Mouse (Mus musculus) testis, adult 2 months (tissue): ENCODE data around the gene Per2. TPM values are rescaled to one million over a fixed set of nuclear protein-coding genes. Genes with fewer than 3 reads are reported as not detected.

Experiments
- H3K27ac ChIP-seq: fragments of 200-500 bp; 2 replicates; pipeline ENCODE4 v1.5.1; 2012; ENCODE audit warnings: low read depth, low read length; ENCODE audit not compliant: control insufficient read depth, insufficient read depth
- H3K27me3 ChIP-seq: fragments of 200-500 bp; 2 replicates; pipeline ENCODE4 v1.6.1; 2012; ENCODE audit warnings: mild to moderate bottlenecking, low read length, moderate library complexity; ENCODE audit not compliant: control insufficient read depth, insufficient read depth
- H3K36me3 ChIP-seq: fragments of 200-500 bp; 2 replicates; pipeline ENCODE4 v1.6.1; 2012; ENCODE audit warnings: mild to moderate bottlenecking, low read length; ENCODE audit not compliant: control insufficient read depth, insufficient read depth
- H3K4me1 ChIP-seq: fragments of 200-500 bp; 2 replicates; pipeline ENCODE4 v1.6.1; 2012; ENCODE audit warnings: low read length; ENCODE audit not compliant: control insufficient read depth, insufficient read depth
- H3K4me3 ChIP-seq: fragments of 200-500 bp; 2 replicates; pipeline ENCODE4 v1.5.1; 2012; ENCODE audit warnings: low read depth, mild to moderate bottlenecking, low read length, moderate library complexity, mixed read lengths; ENCODE audit not compliant: control insufficient read depth
- CTCF ChIP-seq: fragments of 200-500 bp; IDR thresholded peaks from 2 replicates; pipeline ENCODE4 v1.5.1; 2012; ENCODE audit warnings: low read depth, mild to moderate bottlenecking, inconsistent platforms, low read length, moderate library complexity; ENCODE audit not compliant: control insufficient read depth, insufficient read depth, insufficient replicate concordance
- POLR2A ChIP-seq: fragments of 200-500 bp; IDR thresholded peaks from 2 replicates; pipeline ENCODE4 v1.6.1; 2012; ENCODE audit warnings: low read depth, mild to moderate bottlenecking, inconsistent platforms, low read length, moderate library complexity; ENCODE audit not compliant: control insufficient read depth
- polyA plus RNA-seq: library from polyadenylated mRNA; depleted of rRNA; stranded (reverse); fragments of >200 nt; gene quantifications from 2 replicates; pipeline ENCODE4 v1.2.3, GENCODE M21; 2012

The Per2 gene
- polyA plus RNA-seq, 1 experiment, result 3.4 TPM

DNA sequence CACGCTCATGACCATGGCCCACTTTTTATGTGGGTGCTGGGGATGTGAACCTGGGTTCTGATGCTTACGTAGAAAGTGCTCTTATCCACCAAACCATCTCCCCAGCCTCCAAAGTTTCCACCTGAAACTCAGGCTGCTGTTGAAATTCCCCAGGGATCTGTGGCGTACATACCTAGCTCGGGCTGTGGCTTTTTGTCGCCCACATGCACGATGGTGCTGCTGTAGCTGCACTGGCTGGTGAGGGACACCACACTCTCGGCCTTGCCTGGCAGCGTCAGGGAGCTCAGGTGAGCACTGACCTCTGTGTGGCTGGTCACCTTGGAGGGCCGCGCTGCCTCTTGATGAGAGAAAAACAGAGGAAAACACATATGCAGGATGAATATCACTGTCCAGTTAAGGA lies 29.9 kb downstream of the Per2 start:
- H3K27me3 ChIP-seq, result no peaks in the 10 kb centered on the region
- H3K36me3 ChIP-seq, result no peaks in the 10 kb centered on the region; the same call in 1 of the 2 replicates
- TF ChIP-seq CTCF (no peak), POLR2A (no peak)
- no peak overlapping the region for H3K27ac ChIP-seq
- H3K4me1 ChIP-seq, result no peaks in the 10 kb centered on the region
- H3K4me3 ChIP-seq, result no peak overlapping the region

DNA sequence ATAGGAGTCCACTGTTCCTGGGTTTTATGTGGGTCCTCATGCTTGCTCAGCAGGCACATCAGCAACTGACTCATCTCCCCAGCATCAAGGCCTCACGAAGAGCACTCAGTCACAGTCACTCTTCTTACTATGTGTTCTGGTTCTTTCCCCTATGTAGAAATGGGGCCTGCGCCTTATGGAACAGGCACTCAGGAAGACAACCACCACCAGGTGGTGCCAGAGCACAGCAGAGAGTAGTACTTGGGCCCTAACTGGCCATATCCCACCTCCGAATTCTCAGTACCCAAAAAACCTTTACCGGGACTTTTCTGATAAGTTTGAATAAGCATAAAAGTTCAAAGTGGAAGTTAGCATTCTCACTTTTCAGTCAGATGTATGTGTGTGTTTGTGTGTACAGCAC lies 30.5 kb downstream of the Per2 start:
- no peaks in the 10 kb centered on the region for H3K27me3 ChIP-seq
- no peaks in the 10 kb centered on the region; the same call in 1 of the 2 replicates for H3K36me3 ChIP-seq
- peak; percentile 59; the same call in 1 of the 2 replicates for TF ChIP-seq CTCF
- TF ChIP-seq POLR2A, result no peak
- no peak overlapping the region for H3K27ac ChIP-seq
- H3K4me3 ChIP-seq, result no peak overlapping the region
- no peaks in the 10 kb centered on the region for H3K4me1 ChIP-seq

DNA sequence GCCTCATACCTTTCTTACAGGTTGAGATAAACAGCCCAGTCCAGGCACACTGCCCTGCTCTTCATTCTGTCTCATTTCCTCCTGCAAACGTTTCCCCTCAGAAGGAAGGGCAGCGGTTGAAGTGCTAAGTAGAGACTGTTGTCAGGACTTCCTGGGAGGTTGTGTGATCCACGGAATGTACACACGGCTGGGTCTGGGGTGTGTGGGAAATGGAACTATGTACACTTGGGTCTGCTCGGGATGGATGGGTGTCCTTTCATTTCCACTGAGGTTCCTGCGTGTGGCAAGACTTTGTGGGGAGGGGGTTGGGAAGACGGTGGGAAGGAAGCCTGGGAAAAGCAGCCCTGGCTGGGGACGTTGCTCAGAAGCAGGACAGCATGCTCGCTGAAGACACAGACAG lies 32.7 kb downstream of the Per2 start:
- no peak for TF ChIP-seq POLR2A
- TF ChIP-seq CTCF, result no peak
- no peaks in the 10 kb centered on the region; the same call in 1 of the 2 replicates for H3K36me3 ChIP-seq
- no peaks in the 10 kb centered on the region for H3K4me1 ChIP-seq
- H3K27me3 ChIP-seq, result no peaks in the 10 kb centered on the region
- H3K27ac ChIP-seq, result no peak overlapping the region
- no peak overlapping the region for H3K4me3 ChIP-seq

DNA sequence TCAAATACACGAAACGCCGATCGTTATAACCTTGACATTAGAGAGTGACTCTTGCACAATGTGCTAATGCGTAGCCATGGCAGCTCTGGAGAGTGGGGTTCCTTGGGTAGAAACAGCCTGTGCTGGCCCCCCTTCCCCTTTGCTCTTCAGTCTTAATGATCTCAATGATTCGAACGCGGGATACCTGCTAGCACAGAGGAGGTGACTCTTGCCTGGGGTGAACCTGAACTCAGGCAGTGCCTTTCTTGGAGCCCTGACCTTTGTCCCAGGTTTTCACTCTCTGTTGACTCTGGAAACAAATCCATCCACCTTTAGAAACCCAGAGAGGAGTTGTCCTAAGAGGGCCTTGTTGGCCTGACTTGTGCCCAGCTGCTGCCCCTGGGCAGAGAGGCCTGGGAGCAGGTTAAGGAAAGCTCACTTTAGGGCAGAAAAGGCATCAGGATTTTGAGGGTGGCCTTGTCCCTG lies 38.5 kb downstream of the Per2 start:
- Histone ChIP-seq H3K27ac (no peak overlapping the region), H3K36me3 (no peaks in the 10 kb centered on the region; the same call in 1 of the 2 replicates), H3K4me3 (no peak overlapping the region), H3K4me1 (no peaks in the 10 kb centered on the region), H3K27me3 (no peaks in the 10 kb centered on the region)
- TF ChIP-seq CTCF (no peak), POLR2A (no peak)

DNA sequence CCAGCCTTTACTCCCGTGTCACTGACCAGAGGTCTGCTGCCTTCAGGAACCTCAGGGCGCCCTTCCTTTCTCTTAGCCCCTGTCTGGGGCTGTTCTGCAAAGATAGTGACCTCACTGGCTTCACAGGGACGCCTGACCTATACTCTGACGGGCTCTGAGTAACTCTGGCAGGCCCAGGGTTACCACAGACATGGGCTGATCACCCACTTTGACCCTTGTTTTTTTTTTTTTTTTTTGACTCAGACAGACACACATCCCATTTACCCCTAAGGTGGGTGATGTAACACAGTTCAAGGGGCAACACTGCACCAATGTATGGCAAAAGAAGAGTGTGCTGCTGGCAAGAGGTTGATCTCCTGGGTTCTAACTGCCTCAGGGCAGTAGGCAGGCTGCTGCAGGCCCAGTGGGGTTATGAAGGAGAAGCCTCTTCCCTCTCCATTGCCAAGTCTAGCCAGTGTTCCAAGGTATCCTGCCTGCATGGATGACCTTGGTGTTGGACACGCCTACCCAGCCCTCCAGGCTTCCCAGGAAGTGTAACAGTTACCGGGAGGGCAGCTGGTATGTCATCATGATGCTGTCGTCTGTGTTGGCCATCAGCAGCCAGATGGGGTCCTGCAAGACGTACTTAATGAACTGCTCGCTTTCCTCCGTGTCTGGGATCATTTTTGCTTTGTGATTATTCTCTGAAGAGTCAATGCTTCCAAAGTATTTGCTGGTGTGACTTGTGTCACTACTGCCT lies 39.1 kb downstream of the Per2 start:
- Histone ChIP-seq H3K4me1 (no peaks in the 10 kb centered on the region), H3K4me3 (no peak overlapping the region)

DNA sequence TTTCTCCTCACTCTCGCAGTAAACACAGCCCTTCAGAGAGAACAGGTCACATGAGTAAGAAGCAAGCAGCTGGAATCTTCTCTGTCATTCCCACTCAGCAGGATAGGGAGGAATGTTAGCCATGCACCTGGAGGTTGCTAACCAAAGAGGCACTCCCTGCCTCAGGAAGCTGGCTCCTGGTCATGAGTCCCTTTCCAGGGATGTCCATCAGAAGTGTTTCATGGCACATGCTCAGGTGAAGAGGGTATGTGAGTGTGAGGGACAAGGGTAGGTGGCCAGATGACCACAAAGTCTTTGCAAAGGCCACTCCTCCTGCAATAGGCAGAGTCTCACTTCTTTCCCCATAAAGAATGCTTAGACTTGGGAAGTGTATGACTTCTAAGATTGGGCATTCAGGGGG lies 41.1 kb downstream of the Per2 start:
- H3K4me3 ChIP-seq, result no peak overlapping the region
- H3K27ac ChIP-seq, result no peak overlapping the region
- TF ChIP-seq POLR2A, result no peak
- TF ChIP-seq CTCF, result no peak
- no peaks in the 10 kb centered on the region for H3K27me3 ChIP-seq
- peaks cover 13% of the 10 kb centered on the region for H3K4me1 ChIP-seq
- no peaks in the 10 kb centered on the region; the same call in 1 of the 2 replicates for H3K36me3 ChIP-seq

More for the DNA sequence above, 39.1 kb downstream of the Per2 start:
- no peaks in the 10 kb centered on the region; the same call in 1 of the 2 replicates for H3K36me3 ChIP-seq
- H3K27me3 ChIP-seq, result no peaks in the 10 kb centered on the region
- H3K27ac ChIP-seq, result no peak overlapping the region
- TF ChIP-seq CTCF, result no peak
- no peak for TF ChIP-seq POLR2A

DNA sequence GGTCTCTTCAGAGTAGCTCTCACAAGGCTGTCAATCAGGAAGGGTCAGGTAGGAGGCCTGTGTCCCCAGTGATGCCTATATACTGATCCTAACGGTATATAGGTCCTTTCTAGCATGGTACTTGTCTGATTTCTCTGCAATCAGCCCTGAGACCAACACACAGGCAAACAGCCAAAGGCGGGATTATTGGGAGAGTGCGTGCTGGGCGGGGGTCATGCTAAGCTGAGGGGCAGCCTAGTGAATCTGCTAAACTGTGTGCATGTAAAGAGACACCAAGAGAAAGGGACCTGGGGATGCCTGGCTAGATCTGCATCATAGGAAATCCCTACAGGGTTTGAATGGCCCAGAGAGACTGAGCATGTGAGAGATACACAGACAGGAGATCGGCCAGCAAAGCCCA lies 43.8 kb downstream of the Per2 start:
- Histone ChIP-seq H3K36me3 (no peaks in the 10 kb centered on the region; the same call in 1 of the 2 replicates), H3K4me3 (no peak overlapping the region), H3K27ac (no peak overlapping the region), H3K27me3 (no peaks in the 10 kb centered on the region), H3K4me1 (peaks cover 23% of the 10 kb centered on the region)
- no peak for TF ChIP-seq POLR2A
- no peak for TF ChIP-seq CTCF

DNA sequence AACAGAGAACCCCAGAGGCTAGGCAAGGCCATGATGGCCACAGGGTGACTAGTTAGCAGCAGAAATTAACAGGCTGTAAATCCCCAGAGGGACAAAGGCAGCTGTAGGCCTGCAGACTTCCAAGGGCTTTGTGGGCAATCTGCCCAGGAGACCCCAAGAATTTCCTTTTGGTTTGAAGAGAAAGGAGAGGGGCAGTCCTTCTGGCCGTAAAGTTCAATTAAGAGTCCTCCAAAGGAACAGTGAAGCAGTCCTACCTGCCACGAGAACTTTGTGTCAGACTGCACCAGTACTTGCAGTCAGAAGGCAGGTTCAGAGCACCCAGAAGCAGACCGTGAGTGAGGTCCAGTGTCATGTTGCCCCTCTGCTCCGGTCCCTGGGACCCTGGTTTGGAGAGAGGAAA lies 44.2 kb downstream of the Per2 start:
- Histone ChIP-seq H3K36me3 (no peaks in the 10 kb centered on the region; the same call in 1 of the 2 replicates), H3K4me1 (peaks cover 23% of the 10 kb centered on the region), H3K4me3 (no peak overlapping the region), H3K27ac (no peak overlapping the region), H3K27me3 (no peaks in the 10 kb centered on the region)
- no peak for TF ChIP-seq CTCF
- TF ChIP-seq POLR2A, result no peak
